8 mouse cellular contexts compared by ENCODE assay signal in the genomic region with DNA sequence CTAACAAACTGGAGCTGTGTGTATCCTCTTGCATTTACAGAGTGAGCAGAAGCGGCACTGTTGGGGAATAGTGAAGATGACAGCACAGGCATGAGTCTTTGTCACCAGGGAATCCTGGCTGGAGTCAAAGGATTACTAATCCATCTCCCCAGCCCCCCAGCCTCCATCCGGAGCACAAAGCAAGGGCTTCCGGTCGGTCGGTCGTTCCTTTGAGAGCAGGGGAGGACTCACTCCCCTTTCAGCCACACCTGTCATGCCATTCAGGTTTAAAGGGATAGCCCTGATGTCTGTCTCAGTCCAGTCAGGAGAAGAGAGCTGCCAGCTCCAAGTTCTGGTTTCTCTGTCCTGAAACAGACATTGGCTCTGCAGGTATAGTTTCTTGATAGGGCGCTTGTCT. TPM values are rescaled to one million over a fixed set of nuclear protein-coding genes. Genes with fewer than 3 reads are reported as not detected.
DNase-seq lines count a peak whose midpoint lies in the region; ATAC-seq and TF ChIP-seq lines count a peak whose summit lies in the region.

No protein-coding gene starts in this region.

- 0 out of 2 replicates have a peak, but pooled peaks have one; percentile 6 for TF ChIP-seq EP300 in heart, adult 2 months (IDR thresholded peaks at IDR 0.05; ENCODE audit: insufficient read depth, low read depth, low read length)
- TF ChIP-seq EP300 in stomach, postnatal 0 days (optimal IDR thresholded peaks at IDR 0.05), result no peak

- H3K36me3 ChIP-seq in heart, adult 2 months (ENCODE audit: control insufficient read depth, insufficient read depth, low read length), result peaks cover 8% of the 10 kb centered on the region; the same call in 1 of the 2 replicates
- H3K36me3 ChIP-seq in heart, embryonic 16.5 days (ENCODE audit: control insufficient read depth, insufficient read depth), result no peaks in the 10 kb centered on the region
- no peaks in the 10 kb centered on the region for H3K36me3 ChIP-seq in liver, embryonic 13.5 days
- no peaks in the 10 kb centered on the region for H3K36me3 ChIP-seq in stomach, postnatal 0 days (ENCODE audit: control insufficient read depth, insufficient read depth, low read length)

- no peak for ATAC-seq in heart, embryonic 16.5 days (replicated peaks; ENCODE audit: extremely low read depth, insufficient read depth, low FRiP score)
- ATAC-seq in liver, embryonic 13.5 days (ENCODE audit: low read depth), result no peak
- no peak for ATAC-seq in stomach, postnatal 0 days (ENCODE audit: low FRiP score, low TSS enrichment)

- H3K27ac ChIP-seq in heart, adult 2 months, result peak overlapping the region; percentile 97
- H3K27ac ChIP-seq in heart, embryonic 16.5 days (ENCODE audit: low read length), result peak overlapping the region; percentile 97
- peak overlapping the region; percentile 73 for H3K27ac ChIP-seq in liver, embryonic 13.5 days
- H3K27ac ChIP-seq in stomach, postnatal 0 days (replicated peaks), result peak overlapping the region; percentile 90

- intact Hi-C loops in heart, adult 2 months (cut with DNase I), result no loop called here

- H3K27me3 ChIP-seq in heart, adult 2 months (ENCODE audit: control insufficient read depth, insufficient read depth, low read length), result no peaks in the 10 kb centered on the region
- no peaks in the 10 kb centered on the region for H3K27me3 ChIP-seq in heart, embryonic 16.5 days (ENCODE audit: control insufficient read depth, insufficient read depth, low read length)
- H3K27me3 ChIP-seq in liver, embryonic 13.5 days, result no peaks in the 10 kb centered on the region
- no peaks in the 10 kb centered on the region for H3K27me3 ChIP-seq in stomach, postnatal 0 days (ENCODE audit: control insufficient read depth, insufficient read depth, low read length)

- no peak for DNase-seq in heart, adult 2 months
- DNase-seq in heart, adult 11 months, result no peak
- DNase-seq in ES-CJ7 (ENCODE audit: low read depth, low spot score), result peak; percentile 48
- no peak for DNase-seq in liver, embryonic 13.5 days
- DNase-seq in stomach, postnatal 0 days (ENCODE audit: low spot score), result no peak
- DNase-seq in testis, postnatal 10 days (ENCODE audit: low spot score), result no peak
- DNase-seq in thymus, postnatal 10 days (ENCODE audit: low spot score in 2 of 2), result no peak

- TF ChIP-seq CTCF in heart, adult 2 months (IDR thresholded peaks at IDR 0.05), result no peak
- no peak for TF ChIP-seq CTCF in stomach, postnatal 0 days (IDR thresholded peaks at IDR 0.05; ENCODE audit: low read depth)

- H3K79me2 ChIP-seq in heart, adult 2 months (replicated peaks; ENCODE audit: control insufficient read depth, insufficient read depth, low read length), result peaks cover 3% of the 10 kb centered on the region

- H3K9ac ChIP-seq in heart, adult 2 months (ENCODE audit: low read depth, low read length), result peak overlapping the region; percentile 41
- H3K9ac ChIP-seq in heart, embryonic 16.5 days (ENCODE audit: low read length), result peak overlapping the region; percentile 62
- H3K9ac ChIP-seq in liver, embryonic 13.5 days, result peak overlapping the region; percentile 39; the same call in 1 of the 2 replicates
- peak overlapping the region; percentile 45 for H3K9ac ChIP-seq in stomach, postnatal 0 days (ENCODE audit: low read length)

- H3K4me2 ChIP-seq in heart, embryonic 16.5 days (ENCODE audit: low read depth, low read length), result peak overlapping the region; percentile 60
- peak overlapping the region; percentile 37 for H3K4me2 ChIP-seq in liver, embryonic 13.5 days
- H3K4me2 ChIP-seq in stomach, postnatal 0 days (replicated peaks; ENCODE audit: low read depth), result peak overlapping the region; percentile 30

- no peak for TF ChIP-seq POLR2A in heart, adult 2 months (IDR thresholded peaks at IDR 0.05; ENCODE audit: insufficient read depth, low read depth, low read length)

- no peaks in the 10 kb centered on the region for H3K9me3 ChIP-seq in heart, embryonic 16.5 days (replicated peaks; ENCODE audit: control insufficient read depth, low read length)
- H3K9me3 ChIP-seq in liver, embryonic 13.5 days (replicated peaks), result no peaks in the 10 kb centered on the region
- no peaks in the 10 kb centered on the region for H3K9me3 ChIP-seq in stomach, postnatal 0 days (ENCODE audit: control insufficient read depth, low read length)

- peak overlapping the region; percentile 40 for H3K4me3 ChIP-seq in heart, adult 2 months
- H3K4me3 ChIP-seq in heart, embryonic 16.5 days (ENCODE audit: low read length), result peak overlapping the region; percentile 26; the same call in 1 of the 2 replicates
- H3K4me3 ChIP-seq in liver, embryonic 13.5 days (replicated peaks), result no peak overlapping the region
- H3K4me3 ChIP-seq in stomach, postnatal 0 days (ENCODE audit: low read depth, low read length), result no peak overlapping the region

- WGBS in heart, adult 2 months, result 11% methylated on average over 7 of the region's 7 CpGs
- WGBS in heart, embryonic 16.5 days, result 14% methylated on average over 7 of the region's 7 CpGs
- WGBS in liver, embryonic 13.5 days (ENCODE audit: insufficient replicate concordance), result 33% methylated on average over 7 of the region's 7 CpGs
- WGBS in stomach, postnatal 0 days, result 17% methylated on average over 7 of the region's 7 CpGs

- peaks cover 46% of the 10 kb centered on the region for H3K4me1 ChIP-seq in heart, adult 2 months (ENCODE audit: control insufficient read depth, insufficient read depth, low read length)
- peaks cover 66% of the 10 kb centered on the region for H3K4me1 ChIP-seq in heart, embryonic 16.5 days (ENCODE audit: control insufficient read depth, insufficient read depth, low read length)
- H3K4me1 ChIP-seq in liver, embryonic 13.5 days (replicated peaks), result peaks cover 86% of the 10 kb centered on the region
- peaks cover 12% of the 10 kb centered on the region; the same call in 1 of the 2 replicates for H3K4me1 ChIP-seq in stomach, postnatal 0 days (replicated peaks; ENCODE audit: control insufficient read depth, insufficient read depth)

RNA-seq across cellular contexts. Expression of gene Stk40, which starts 7.4 kb away (rescaled TPM):
- 10 to 100 TPM; 41.6 to 53.8 TPM for total RNA-seq in heart, adult 2 months (2021)
- polyA plus RNA-seq in heart, adult 2 months (2012; rRNA removed), result 36.3 and 36.7 TPM in 2 replicates
- 24.5 and 26.6 TPM in 2 replicates for polyA plus RNA-seq in heart, embryonic 16.5 days (2015; fragmentation: Nextera tagmentation; extraction: Ambion mirVana)
- polyA plus RNA-seq in liver, embryonic 13.5 days (2015; fragmentation: Nextera tagmentation; extraction: Ambion mirVana), result 13.9 and 15.9 TPM in 2 replicates
- polyA plus RNA-seq in stomach, postnatal 0 days (2015; fragmentation: Nextera tagmentation; extraction: Ambion mirVana), result 17.3 and 20.2 TPM in 2 replicates

RNA-seq across cellular contexts. Expression of gene Lsm10, which starts 14.7 kb away (rescaled TPM):
- 10 to 100 TPM; 17.0 to 18.9 TPM for total RNA-seq in heart, adult 2 months (2021)
- 33.1 and 33.8 TPM in 2 replicates for polyA plus RNA-seq in heart, adult 2 months (2012; rRNA removed)
- 41.7 and 47.2 TPM in 2 replicates for polyA plus RNA-seq in heart, embryonic 16.5 days (2015; fragmentation: Nextera tagmentation; extraction: Ambion mirVana)
- polyA plus RNA-seq in liver, embryonic 13.5 days (2015; fragmentation: Nextera tagmentation; extraction: Ambion mirVana), result 31.1 and 31.3 TPM in 2 replicates
- polyA plus RNA-seq in stomach, postnatal 0 days (2015; fragmentation: Nextera tagmentation; extraction: Ambion mirVana), result 41.8 and 46.5 TPM in 2 replicates

RNA-seq across cellular contexts. Expression of gene Eva1b, which starts 36.4 kb away (rescaled TPM):
- total RNA-seq in heart, adult 2 months (2021), result 10 to 100 TPM in 1 of 2 experiments, 1 to 10 TPM in 1; 9.5 to 11.9 TPM
- polyA plus RNA-seq in heart, adult 2 months (2012; rRNA removed), result 15.2 and 19.7 TPM in 2 replicates
- polyA plus RNA-seq in heart, embryonic 16.5 days (2015; fragmentation: Nextera tagmentation; extraction: Ambion mirVana), result 29.5 TPM in 2 replicates
- 11.8 and 13.3 TPM in 2 replicates for polyA plus RNA-seq in liver, embryonic 13.5 days (2015; fragmentation: Nextera tagmentation; extraction: Ambion mirVana)
- 39.7 and 39.9 TPM in 2 replicates for polyA plus RNA-seq in stomach, postnatal 0 days (2015; fragmentation: Nextera tagmentation; extraction: Ambion mirVana)

RNA-seq across cellular contexts. Expression of gene Sh3d21, which starts 52.1 kb away (rescaled TPM):
- total RNA-seq in heart, adult 2 months (2021), result 1 to 10 TPM; 1.5 to 2.7 TPM
- polyA plus RNA-seq in heart, adult 2 months (2012; rRNA removed), result 1.9 and 2.0 TPM in 2 replicates
- 2.7 and 3.4 TPM in 2 replicates for polyA plus RNA-seq in heart, embryonic 16.5 days (2015; fragmentation: Nextera tagmentation; extraction: Ambion mirVana)
- 0.82 and 1.3 TPM in 2 replicates for polyA plus RNA-seq in liver, embryonic 13.5 days (2015; fragmentation: Nextera tagmentation; extraction: Ambion mirVana)
- polyA plus RNA-seq in stomach, postnatal 0 days (2015; fragmentation: Nextera tagmentation; extraction: Ambion mirVana), result 8.4 and 12.0 TPM in 2 replicates

RNA-seq across cellular contexts. Expression of gene Oscp1, which starts 52.8 kb away (rescaled TPM):
- 1 to 10 TPM; 1.6 to 2.8 TPM for total RNA-seq in heart, adult 2 months (2021)
- 1.00 and 1.2 TPM in 2 replicates for polyA plus RNA-seq in heart, adult 2 months (2012; rRNA removed)
- 7.4 and 8.3 TPM in 2 replicates for polyA plus RNA-seq in heart, embryonic 16.5 days (2015; fragmentation: Nextera tagmentation; extraction: Ambion mirVana)
- 1.4 and 1.5 TPM in 2 replicates for polyA plus RNA-seq in liver, embryonic 13.5 days (2015; fragmentation: Nextera tagmentation; extraction: Ambion mirVana)
- polyA plus RNA-seq in stomach, postnatal 0 days (2015; fragmentation: Nextera tagmentation; extraction: Ambion mirVana), result 3.6 and 5.1 TPM in 2 replicates

Comparison
In these comparisons a context has a peak if more than half of its experiments do, and no peak if none do; other contexts are left out.
1. H3K4me3 ChIP-seq: peak in heart, adult 2 months (single experiment) and heart, embryonic 16.5 days (single experiment); none in liver, embryonic 13.5 days (single experiment) and stomach, postnatal 0 days (single experiment).
2. Peak in every context shown above with its lines, with median percentiles within 50 percentile points of each other: H3K27ac ChIP-seq, H3K9ac ChIP-seq and H3K4me2 ChIP-seq.